Mouse (Mus musculus): ENCODE data around the gene Gpr27.

DNA sequence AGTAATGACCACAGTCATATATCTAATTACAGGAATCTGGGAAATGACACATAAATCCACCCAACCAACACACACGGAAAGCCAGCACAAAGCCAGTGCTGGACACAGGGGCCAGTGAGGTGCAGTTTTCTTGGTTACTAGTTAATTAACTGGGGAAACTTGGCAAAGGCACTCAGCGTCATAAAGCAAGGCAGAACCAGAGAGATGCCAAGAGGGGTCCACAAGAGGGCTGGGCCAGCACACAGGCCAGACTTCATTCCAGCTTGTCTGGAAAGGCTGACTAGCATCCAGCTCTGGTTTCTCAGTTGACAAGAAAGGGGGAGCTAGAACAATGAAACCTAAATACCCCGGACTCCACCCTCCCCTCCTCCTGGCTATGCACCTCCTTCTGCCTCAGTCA lies 8.0 kb downstream of the Gpr27 start:
- TF ChIP-seq CTCF (IDR thresholded peaks at IDR 0.05; ENCODE audit: borderline replicate concordance, insufficient read depth, low read depth, low read length) = no peak
- TF ChIP-seq POLR2A (IDR thresholded peaks at IDR 0.05; ENCODE audit: borderline replicate concordance, insufficient read depth, low read length) = no peak
